Mouse (Mus musculus): Measurements from ENCODE around the gene Zbtb44.

Gene Zbtb44

DNA sequence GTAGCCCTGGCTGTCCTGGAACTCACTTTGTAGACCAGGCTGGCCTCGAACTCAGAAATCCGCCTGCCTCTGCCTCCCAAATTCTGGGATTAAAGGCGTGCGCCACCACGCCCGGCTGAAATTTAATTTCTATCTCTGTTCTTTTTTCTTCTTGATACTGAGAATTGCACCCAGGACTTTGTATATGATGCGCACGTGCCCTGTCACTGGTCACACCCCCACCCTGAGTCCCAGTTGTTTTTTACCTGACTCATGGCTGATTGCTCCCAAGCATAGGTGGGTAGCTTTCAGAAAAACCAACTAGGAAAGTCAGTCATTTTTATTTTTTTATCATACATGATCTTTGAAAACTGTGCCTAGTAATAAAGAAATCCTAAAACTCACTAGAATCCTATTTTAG, 40.3 kb downstream of the Zbtb44 start:
- no peak for DNase-seq (ENCODE audit: low spot score in 2 of 2)

DNA sequence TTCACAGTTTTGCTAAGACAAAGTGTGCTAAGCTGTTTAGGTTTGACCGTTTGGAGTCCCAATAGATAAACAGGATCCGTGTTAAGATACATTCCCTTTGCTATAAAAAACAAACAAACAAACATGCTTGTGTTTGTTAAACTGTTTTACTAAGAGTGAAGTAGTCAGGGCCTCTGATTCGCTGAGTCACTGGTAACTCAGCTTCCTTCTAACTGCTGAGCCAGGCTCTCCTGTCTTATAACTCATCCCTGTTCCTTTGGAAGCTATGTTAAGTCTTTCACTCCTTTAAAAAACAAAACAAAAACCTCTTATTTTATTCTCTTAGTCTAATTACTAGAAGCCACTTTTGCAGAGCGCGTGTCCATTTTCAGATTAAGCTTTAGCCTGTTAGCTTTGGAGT, 41.8 kb downstream of the Zbtb44 start:
- DNase-seq (ENCODE audit: low spot score in 2 of 2), result no peak

GRCm38 (mm10) chr9:31073797-31074196, 43.4 kb downstream of the Zbtb44 start:
- DNase-seq (ENCODE audit: low spot score in 2 of 2), result no peak

- no peak for DNase-seq (ENCODE audit: low spot score in 2 of 2)
Observed at GRCm38 (mm10) chr9:31074836-31075235, 44.4 kb downstream of the Zbtb44 start.

DNA sequence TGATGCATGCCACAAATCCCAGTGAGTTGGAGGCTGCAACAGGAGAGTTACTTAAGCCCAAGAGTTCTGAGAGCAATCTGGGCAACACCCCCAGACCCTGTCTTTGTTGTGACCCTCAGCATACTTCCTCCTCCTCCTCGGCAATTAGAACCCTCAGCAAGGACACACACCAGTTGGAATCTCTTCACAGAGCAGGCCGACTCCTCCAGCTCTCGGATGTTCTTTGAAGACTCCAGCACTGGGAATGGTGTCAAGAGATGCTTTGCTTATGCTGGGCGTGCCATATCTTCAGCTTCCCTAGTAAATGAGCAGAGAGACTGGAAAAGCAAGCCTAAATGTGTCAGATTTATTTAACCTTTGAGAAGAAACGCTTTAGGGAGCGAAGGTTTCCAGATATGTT, 50.3 kb downstream of the Zbtb44 start:
- DNase-seq (ENCODE audit: low spot score in 2 of 2), result no peak

GRCm38 (mm10) chr9:31082054-31082666, 51.7 kb downstream of the Zbtb44 start:
- peak; percentile 63 to 75 for DNase-seq (ENCODE audit: low spot score in 2 of 2)

GRCm38 (mm10) chr9:31082771-31083170, 52.3 kb downstream of the Zbtb44 start:
- DNase-seq (ENCODE audit: low spot score in 2 of 2), result no peak

- DNase-seq (ENCODE audit: low spot score in 2 of 2), result no peak
Observed at GRCm38 (mm10) chr9:31085556-31085955, 55.1 kb downstream of the Zbtb44 start.

- peak; percentile 61 to 76 for DNase-seq (ENCODE audit: low spot score in 2 of 2)
Observed at GRCm38 (mm10) chr9:31086085-31086753, 55.8 kb downstream of the Zbtb44 start.

DNA sequence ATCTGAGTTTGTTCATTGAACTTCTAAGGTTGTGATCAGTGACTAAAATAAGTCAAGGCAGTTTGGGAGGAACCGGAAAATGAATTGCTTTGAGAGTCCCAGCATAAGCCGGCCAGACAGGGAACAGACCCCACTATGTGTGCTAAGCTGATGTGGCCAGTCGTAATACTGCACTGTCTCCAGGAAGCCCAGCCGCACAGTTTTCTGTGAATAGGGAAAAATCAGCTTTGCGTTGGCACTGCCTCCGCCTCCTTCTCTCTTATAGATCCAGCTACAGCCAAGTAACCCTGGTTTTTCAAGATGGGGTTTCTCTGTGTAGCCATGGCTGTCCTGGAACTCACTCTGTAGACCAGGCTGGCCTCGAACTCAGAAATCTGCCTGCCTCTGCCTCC, 56.3 kb downstream of the Zbtb44 start:
- DNase-seq (ENCODE audit: low spot score in 2 of 2), result no peak

- DNase-seq (ENCODE audit: low spot score in 2 of 2), result no peak
Observed at GRCm38 (mm10) chr9:31087466-31087865, 57.0 kb downstream of the Zbtb44 start.

- no peak for DNase-seq (ENCODE audit: low spot score in 2 of 2)
Observed at GRCm38 (mm10) chr9:31088116-31088515, 57.7 kb downstream of the Zbtb44 start.

- no peak for DNase-seq (ENCODE audit: low spot score in 2 of 2)
Observed at GRCm38 (mm10) chr9:31088883-31089282, 58.4 kb downstream of the Zbtb44 start.

DNA sequence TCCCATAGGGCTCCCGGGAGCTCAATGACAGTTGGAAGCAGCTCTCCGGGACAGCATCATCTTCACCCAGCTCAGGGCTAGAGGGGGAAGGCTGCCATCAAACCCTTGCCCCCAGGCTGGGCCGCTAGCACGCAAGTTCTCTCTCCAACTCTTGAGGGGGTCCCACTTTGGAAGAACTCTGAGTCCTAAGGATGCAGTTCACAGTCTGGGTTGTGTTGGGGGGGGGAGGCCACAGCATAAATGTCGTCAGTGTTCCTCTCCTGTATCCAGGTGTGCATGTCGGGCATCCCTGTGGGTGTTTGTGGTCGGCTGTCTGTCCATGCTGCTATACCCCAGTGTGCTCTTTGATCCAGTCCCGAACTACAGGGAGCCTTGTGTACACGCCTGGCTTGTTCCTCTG, 59.1 kb downstream of the Zbtb44 start:
- DNase-seq (ENCODE audit: low spot score in 2 of 2), result no peak

- no peak for DNase-seq (ENCODE audit: low spot score in 2 of 2)
Observed at GRCm38 (mm10) chr9:31090081-31091023, 59.9 kb downstream of the Zbtb44 start.

DNA sequence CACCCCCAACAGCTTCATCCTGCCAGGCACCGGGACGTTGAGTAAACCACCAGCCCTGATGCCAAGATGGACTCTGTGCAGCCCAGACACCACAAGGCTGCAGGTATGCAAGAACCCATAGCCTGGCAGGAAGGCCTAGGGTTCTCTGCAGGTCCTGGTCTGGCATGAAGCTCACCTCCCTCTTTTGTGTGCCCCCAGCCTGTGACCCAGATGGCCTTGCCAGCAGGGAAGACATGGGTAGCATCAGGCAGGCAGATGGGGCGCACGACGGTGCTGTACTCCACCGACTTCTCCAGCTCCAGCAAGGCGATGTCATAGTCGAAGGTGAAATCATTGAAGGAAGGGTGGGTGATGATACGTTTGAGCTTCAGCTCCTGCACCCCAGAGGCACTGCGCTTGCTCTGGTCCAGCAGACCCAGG, 60.7 kb downstream of the Zbtb44 start:
- no peak for DNase-seq (ENCODE audit: low spot score in 2 of 2)

DNA sequence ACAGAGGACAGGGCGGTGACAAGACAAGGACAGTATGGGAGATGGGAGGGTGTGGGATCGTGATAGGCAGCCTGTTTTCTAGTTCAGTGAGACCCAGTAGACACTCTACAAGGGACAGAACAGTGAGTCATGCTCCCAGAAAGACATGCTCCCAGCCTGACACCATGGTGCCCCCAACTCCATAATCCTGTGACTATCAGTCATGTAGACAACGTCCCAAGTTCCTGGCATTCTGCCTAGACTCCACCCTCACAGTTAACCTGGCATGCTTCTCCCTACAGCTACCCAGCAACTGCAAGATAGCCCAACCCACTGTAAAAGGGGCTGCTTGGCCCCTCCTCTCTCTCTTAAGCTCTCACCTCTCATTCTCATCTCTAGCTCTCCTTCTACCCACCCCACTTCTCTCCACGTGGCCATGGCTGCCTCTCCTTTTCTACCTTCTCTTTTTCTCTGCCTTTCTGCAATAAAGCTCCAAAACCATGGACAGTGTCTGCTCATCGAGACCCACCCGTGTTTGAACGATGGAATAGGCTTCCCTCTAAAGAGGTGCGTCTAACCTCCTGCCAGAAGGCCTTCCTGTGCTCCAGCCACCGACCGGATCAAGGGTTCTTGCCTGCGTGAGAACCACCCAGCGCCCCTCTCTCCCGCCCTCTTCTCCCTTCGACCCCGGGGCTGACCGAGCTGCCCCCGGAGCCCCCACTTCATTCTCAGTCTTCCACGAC, 61.8 kb downstream of the Zbtb44 start:
- no peak for DNase-seq (ENCODE audit: low spot score in 2 of 2)

GRCm38 (mm10) chr9:31092833-31093195, 62.4 kb downstream of the Zbtb44 start:
- no peak for DNase-seq (ENCODE audit: low spot score in 2 of 2)

- no peak for DNase-seq (ENCODE audit: low spot score in 2 of 2)
Observed at GRCm38 (mm10) chr9:31097088-31098082, 66.9 kb downstream of the Zbtb44 start.

DNA sequence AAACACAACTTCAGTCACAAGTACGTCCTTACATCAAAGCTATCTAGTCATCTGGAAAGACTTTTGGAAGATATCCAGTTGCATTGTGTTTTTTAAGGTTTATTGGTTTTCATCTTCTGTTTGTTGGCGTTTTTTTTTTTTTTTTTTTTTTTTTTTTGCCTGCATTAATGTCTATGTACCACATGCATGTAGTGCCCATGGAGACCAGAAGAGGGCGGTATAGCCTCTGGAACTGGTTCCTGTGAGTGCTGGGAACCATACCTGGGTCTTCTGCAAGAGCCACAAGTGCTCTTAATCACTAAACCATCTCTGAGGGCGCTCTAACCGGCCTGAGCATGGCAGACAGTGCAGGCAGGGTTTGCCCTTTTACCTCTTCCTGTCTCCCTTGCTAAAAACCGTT, 67.7 kb downstream of the Zbtb44 start:
- DNase-seq (ENCODE audit: low spot score in 2 of 2), result no peak

- no peak for DNase-seq (ENCODE audit: low spot score in 2 of 2)
Observed at GRCm38 (mm10) chr9:31108464-31108863, 78.0 kb downstream of the Zbtb44 start.
